Mouse (Mus musculus) regulatory T cell (primary cell): ENCODE results near the gene Pak1ip1.

Experiments
- in situ Hi-C: fragments of 300-600 bp; cut with MboI, MseI; formaldehyde crosslinking; loops from one replicate; pipeline ENCODE4 v1.15.1; 2025; ENCODE audit warnings: high pct_unique_total_duplicates

Gene Pak1ip1

GRCm38 (mm10) chr13:41002001-41002400 is 1.2 kb downstream of the Pak1ip1 start:
- in situ Hi-C loops, result loop anchor here (10.0 kb wide), 3 partner anchors 277 to 1043 kb away; partner anchors contain the start of gene Tmem170b

GRCm38 (mm10) chr13:41006244-41006643 is 5.4 kb downstream of the Pak1ip1 start:
- in situ Hi-C loops, result loop anchor here (10.0 kb wide), 3 partner anchors 281 to 1039 kb away; partner anchors contain the start of gene Tmem170b

- in situ Hi-C loops, result loop anchor here (10.0 kb wide), 3 partner anchors 283 to 1037 kb away; partner anchors contain the start of gene Tmem170b
Observed at GRCm38 (mm10) chr13:41008271-41008670, 7.4 kb downstream of the Pak1ip1 start.

GRCm38 (mm10) chr13:41008946-41009345 is 8.1 kb downstream of the Pak1ip1 start:
- in situ Hi-C loops, result loop anchor here (10.0 kb wide), 3 partner anchors 284 to 1036 kb away; partner anchors contain the start of gene Tmem170b

DNA sequence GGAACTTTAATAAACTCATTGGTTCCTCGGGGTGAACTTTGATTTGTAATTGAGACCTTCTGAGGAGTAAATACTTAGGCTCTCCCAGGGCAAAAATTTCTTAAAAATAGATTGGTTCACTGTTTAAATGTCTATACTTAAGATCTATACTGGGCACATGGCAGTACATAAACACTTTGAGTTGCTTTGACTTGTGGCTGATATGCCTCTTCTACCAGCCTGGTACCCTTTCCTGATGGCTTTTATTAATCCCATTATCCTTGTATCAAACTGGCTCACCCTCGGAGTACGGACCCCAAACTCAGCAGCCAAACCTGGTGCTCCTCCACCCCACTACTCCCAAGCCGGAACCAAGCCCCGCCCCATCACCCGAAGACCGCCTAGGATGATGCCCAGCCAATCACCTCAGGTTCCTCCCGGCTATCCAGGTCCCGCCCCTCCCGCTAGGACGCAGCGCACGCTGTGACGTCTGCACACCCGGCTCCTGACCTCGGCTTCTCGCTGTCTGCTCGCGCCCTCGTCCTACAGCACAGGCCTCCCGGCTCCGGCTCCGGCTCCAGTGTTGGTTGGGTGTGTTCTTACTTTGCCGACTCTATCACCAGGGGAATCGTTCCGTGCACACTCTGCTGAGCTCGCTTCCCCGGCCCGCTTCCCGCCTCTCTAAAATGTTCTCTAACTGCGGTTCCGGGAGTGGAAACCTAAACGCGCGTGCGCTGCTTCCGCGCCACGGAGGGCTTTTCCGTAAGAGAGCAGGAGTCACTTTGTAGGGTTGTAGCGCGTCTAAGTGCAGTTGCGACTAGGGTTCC is 15.2 kb downstream of the Pak1ip1 start, which contains the start of gene Tmem14c:
TSS of gene Tmem14c (plus strand) at position 464 of the 806 bp plus-strand sequence.
- in situ Hi-C loops, result loop anchor here (5.0 kb wide), 1 partner anchor 231 kb away; the partner anchor contains the start of gene Smim13

- in situ Hi-C loops, result loop anchor here (5.0 kb wide), 1 partner anchor 230 kb away; the partner anchor contains the start of gene Smim13
Observed at GRCm38 (mm10) chr13:41016797-41017405, 16.1 kb downstream of the Pak1ip1 start.

DNA sequence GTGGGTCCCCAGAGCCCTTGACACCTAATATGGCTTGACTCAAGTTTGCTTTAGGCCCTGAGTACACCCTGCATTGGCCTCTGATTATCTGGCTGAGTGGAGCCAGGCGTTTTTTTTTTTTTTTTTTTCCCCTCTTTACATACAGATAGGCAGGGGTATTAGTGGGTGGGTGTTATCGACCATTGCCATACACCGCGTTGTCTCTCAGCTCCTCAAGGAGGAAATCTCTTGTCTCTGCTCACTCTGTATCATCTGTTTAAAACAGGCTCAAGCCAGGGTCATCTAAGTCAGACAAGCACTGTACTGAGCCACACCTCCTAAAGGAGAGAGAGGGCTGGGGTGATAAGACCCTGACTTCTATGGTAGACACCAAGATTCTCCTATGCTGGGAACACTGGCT is 17.0 kb downstream of the Pak1ip1 start:
- in situ Hi-C loops, result loop anchor here (5.0 kb wide), 1 partner anchor 229 kb away; the partner anchor contains the start of gene Smim13

DNA sequence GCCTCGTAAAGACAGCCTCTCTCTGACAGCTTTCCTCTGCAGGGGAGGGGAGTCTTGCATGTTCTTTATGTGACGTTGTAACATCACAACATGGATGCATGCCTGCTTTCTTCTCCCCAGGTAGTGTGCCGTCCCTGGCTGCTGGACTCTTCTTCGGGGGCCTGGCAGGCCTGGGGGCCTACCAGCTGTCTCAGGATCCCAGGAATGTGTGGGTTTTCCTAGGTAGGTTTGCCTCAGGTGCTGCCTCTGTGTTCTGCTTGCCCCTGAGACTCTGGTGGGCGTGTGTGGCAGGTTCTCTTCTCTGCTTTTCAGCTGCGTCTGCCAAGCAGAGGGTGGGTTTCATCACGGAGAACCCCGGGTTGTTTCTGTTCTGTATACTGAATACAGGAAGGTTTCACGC is 17.4 kb downstream of the Pak1ip1 start:
- in situ Hi-C loops, result loop anchor here (5.0 kb wide), 1 partner anchor 229 kb away; the partner anchor contains the start of gene Smim13

DNA sequence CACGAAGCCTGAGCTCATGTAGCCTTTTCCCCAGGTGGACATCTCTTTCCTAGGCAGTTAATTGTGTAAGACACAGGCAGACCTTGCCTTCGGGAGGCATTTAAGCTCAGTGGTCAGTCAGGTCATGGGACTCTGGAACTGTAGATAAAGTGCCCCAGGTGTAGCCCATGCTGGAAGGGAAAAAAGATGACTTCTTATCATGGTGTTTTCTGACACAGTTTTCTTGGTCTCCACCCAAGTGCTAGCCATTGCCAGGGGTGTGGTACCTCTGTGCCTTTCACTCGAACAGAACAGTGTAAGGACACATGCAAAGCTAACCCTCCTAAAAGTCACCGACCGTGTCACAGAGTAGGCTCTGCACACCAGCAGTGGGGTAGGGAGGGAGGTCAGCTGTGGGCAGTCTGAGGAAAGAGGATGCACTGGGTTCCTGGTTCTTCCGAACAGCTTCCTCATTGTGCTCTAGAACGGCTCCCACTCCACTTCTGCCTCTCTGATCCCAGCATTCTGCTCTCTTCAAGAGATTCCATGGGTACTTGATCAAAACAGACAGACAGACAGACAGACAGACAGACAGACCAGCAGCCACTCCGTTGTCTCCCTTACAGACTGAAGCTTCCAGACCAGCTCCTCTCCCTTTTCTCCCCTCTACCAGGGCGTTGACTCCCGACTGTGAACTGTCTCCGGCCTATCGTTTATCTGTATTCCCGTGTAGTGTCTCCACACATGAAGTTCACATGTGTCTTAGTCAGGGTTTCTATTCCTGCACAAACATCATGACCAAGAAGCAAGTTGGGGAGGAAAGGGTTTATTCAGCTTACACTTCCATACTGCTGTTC is 18.2 kb downstream of the Pak1ip1 start:
- in situ Hi-C loops, result loop anchor here (5.0 kb wide), 1 partner anchor 228 kb away; the partner anchor contains the start of gene Smim13

GRCm38 (mm10) chr13:41020494-41020893 is 19.7 kb downstream of the Pak1ip1 start:
- in situ Hi-C loops, result no loop called here

DNA sequence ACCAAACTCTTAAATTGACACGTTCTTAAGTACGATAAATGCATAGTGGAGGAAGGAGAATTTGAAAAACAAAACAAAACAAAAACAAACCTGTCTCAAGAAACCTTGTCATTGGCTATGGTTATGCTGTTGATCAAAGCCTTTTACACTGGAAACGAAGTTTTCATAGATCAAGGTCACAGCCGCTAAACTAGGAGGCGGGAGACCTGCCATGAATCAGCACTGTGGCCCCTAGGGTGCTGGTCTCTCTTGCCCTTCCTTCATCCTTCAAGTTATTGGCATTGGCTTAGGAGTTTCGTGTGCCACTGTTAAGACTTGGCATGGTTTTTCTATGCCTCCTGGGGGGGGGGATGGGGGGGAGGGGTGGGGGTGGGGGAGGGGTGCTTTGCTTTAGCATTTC is 20.8 kb downstream of the Pak1ip1 start:
- in situ Hi-C loops, result no loop called here

DNA sequence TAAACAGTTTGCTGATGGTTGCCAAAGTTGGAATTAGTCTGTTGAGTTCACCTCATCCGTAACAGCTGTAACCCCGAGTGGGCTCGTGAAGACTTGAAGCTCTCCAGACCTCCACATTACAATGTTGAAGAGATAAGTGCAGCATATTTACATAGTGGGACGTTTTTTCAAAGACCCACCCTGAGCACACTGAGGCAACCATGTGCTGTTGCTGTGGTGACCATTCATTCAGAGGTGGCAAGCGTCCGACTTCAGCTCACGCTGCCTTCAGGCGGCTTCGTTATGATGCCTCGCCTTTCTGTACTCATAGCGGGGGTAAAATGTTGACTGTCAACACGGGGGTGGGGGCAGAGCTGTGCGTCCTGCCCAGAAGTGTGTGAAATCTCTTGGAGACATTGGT is 21.3 kb downstream of the Pak1ip1 start:
- in situ Hi-C loops, result no loop called here

DNA sequence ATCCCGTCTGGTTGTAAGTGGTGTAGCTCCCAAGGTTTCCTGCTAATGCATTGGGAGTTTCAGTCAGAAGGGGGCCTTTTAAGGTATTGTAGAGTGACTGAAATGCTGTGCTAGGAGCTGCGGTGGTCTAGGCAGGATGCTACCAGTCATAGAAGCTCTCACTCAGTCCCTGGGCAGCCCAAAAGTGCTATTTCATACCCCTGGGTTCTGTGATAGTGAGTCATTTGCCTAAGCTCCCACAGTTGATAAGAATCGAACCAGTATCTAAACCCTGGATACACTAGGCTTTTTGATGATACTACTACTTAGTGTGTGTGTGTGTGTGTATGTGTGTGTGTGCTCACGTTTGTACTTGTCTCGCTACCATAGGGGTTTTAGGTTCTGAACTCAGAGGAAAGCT is 29.3 kb downstream of the Pak1ip1 start:
- in situ Hi-C loops, result no loop called here

DNA sequence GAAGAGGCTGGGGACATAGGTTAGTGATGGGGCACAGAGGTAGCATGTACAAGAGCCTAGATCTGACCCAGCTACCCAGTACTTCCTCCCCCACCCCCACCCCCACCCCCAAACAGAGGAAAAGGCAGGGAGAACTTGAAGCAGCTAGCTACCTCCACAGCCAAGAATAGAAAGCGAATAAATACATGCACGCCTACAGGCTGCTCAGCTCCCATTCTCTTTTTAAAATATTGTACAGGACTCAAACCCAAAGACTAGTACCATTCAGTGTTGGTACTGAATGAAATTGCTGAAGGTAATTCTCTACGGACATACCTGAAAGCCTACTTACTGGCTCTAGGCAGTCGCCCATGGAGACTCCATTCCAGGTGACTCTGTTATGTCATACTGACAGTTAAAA is 41.7 kb downstream of the Pak1ip1 start:
- in situ Hi-C loops, result no loop called here

DNA sequence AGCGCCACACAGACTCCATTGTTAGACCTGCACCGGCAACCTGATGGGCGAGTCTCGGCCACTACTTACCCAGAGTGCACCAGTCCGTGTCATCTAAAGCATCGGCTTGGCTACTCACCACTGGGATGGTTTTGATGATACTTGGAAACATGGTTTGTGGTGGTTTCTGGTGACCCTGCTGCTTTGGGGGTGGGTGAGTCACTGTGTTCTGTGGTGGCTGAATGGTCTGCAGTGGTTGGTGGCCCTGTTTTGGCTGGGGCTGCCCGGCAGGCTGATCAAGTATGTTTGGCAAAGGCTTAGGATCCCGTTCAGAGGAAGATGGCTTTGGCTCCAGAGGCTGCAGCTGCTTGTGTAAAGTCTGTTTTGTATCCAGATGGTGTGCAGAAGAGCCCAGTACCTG is 45.1 kb downstream of the Pak1ip1 start:
- in situ Hi-C loops, result no loop called here

DNA sequence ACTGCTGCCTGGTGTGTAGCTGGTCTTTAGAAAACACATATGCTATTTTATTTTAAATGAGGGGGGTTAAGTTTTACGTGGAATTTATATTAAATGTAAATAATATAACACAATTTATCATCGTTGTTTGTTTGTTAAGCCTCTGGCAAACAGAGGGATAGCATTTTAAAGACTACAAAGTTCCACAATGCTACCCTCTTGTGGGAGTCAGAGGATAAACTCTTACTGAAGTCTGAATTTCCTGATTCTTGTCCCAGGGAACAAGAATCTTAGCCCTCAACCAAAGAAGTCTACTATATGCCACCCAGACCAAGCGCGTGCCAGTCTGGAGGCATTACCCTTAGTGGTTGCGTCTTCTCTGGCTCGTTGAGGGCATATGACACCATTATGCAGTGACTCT is 46.5 kb downstream of the Pak1ip1 start:
- in situ Hi-C loops, result no loop called here

DNA sequence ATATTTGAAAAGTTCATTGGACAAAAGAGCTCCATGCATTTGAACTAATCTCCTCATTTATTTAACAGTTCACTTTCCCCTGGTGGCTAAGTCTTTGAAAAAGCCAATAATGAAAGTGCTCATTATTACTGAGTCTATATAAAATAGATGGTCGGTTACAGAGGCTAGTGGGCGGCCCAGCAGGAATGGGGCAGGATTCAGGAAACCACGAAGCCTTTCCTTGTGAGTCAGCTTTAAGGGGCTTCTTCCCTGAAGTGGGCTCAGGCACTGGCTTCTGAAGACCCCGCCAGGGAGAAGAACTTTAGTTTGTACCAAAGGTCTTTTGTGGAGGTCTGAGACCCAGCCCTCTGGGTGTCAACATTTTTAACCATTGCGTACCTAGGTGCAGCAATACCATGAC is 51.1 kb downstream of the Pak1ip1 start:
- in situ Hi-C loops, result no loop called here
